Mouse (Mus musculus) hindlimb bud, embryonic 11.5 days (tissue): ENCODE data around the gene Ssh2.

Experiments
- DNase-seq: peaks from one replicate; pipeline ENCODE4 v3.0.0-alpha.2; 2012; ENCODE audit warnings: low read depth, low spot score; ENCODE audit errors: extremely low spot score

Gene Ssh2

DNA sequence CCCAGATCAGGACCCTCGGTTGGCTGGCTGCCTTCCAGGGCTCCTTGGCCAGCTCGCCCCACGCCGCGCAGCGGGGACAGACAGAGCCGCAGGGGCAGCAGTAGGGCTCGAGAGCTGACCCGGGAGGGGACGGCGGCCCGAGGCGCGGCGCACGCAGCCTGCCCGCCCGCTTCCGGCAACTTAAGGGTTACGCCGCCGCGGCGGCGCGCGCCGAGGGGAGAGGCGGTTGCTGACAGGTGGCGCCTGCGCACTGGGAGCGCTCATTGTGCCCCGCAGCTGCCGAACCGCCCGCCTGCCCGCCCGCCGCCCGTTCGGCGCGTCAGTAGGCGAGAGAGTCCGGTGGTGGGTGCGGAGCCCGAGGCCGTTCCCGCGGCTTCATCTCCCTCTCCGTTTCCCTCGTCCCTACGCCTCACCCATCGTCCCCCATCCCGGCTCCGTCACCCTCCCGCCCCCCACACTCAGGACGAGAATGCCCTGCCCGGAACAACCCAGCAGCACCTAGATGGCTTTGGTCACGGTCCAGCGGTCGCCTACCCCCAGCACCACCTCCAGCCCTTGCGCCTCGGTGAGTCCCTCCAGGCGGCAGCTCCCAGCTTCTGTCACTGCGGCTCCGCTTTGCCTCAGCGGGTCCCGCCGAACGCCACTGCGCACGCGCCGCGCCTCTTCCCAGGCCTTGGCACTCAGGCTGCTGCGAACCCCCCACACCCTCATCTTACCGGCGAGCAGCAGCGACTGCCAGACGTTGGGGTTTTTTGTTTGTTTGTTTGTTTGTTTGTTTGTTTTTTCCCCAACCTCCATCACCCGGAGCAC lies at the start of gene Ssh2:
Gene Ssh2 (plus strand): TSS at position 337 of the 810 bp plus-strand sequence.
- peak; percentile 46 for DNase-seq

DNA sequence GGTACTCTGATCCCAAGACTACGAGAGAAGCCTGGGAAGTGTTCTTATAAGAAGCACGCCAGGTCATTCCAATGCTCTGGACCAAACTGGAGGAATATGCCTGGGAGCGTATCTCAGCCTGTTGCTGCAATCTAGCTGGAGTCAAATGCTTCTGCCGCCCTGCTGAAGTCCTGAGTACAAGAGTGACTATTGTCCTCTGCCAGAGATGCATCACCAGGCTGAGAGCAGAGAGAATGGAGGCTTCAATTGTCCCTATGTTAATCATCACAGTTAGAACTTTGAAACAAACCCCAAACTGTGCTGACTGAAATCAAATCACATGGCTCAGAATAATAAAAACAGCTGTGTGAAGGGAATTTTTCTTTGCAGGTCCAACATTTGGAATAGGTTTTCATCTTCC lies 42.4 kb upstream of the Ssh2 start:
- DNase-seq: no peak

DNA sequence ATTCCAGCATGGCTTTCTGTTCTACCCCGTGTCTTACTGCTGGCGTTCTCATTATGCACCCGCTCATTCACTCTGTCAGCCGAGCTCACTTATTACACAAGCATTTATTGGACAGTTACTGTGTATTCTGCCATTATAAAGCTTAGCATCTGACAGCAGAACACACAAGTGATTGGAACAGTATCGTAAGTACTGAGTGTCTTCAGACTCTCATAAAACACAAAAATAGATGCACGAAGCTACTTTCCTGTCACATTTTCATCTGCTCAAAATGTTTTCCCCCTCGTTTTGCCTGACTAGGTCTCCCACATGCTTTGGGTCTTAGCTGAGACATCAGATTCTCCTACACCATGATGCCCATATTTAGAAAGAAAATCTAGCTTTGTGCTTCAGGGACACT lies 41.6 kb upstream of the Ssh2 start:
- DNase-seq: no peak

DNA sequence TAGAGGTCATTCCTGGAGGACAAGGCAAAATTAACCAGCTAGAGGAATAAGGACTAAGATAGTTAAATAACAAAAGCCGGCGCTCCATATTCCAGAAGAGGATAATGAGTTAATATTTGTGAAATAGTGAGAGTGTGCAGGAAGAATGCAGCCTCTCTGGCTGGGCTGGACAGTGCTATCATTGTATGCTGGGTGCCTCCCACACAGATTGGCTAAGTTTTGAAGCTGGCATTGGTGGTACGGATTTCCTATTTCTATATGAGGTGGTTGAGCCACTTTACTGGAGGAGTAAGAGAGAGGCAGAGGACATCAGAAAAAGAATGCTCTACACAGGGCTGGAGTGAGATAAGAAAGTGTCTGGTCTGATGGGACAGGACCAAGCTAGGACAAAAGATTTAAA lies 36.3 kb upstream of the Ssh2 start:
- DNase-seq: no peak

DNA sequence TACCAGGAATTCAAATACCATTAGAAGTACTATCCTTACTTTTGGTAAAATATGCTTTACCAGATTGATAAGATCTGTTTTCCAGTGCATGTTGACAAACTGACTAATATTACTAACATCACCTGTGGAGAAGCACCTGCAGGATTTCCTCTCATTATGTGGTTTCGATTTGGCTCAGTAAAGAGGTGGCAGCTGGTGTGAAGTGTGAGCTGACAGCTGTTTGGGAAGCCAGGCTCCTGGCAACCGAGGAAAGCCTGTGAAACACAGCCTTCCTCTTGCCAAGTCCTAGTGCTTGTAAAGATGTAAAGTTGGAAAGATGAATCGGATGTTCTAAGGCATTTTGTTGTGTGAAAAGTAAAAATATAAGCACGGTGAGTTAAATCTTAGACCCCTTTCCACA lies 35.2 kb upstream of the Ssh2 start:
- peak; percentile 10 for DNase-seq

DNA sequence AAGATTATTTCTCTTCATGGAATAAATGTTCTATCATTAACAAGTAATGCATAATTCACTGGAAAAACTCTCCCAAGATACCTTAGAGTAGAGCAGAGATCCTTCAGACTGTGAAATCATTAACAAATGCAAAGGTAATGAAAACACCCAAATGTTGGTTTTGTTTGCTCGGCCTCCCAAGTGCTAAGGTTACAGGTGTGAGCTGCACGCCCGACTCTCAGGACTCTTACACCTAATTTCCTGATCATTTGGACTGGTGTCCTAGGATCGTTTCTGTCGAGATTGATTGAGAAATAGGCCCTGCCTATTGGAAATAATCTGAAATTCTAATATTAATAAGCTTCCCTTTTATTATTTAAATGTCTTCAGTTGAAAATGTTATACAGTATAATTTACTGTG lies 34.6 kb upstream of the Ssh2 start:
- no peak for DNase-seq

GRCm38 (mm10) chr11:77182041-77182440 lies 34.0 kb upstream of the Ssh2 start:
- DNase-seq: no peak

DNA sequence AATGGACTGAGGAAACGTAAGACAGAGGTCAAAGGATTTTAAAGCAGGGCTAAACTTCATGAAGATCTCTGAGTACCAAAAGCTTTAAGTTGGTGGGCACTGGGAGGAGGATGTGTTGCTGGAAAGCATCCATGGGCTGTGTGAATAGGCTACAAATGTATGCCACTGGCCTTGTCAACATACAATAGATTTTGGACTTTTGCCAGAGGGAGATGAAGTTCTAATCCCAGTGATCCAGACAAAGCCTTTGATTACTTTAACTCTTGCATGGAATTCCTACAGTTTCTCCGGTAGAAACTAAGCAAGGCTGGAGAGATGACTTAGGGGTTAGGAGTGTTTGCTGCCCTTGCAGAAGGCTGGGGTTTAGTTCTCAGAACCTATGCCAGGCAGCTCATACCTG lies 33.5 kb upstream of the Ssh2 start:
- DNase-seq: no peak

DNA sequence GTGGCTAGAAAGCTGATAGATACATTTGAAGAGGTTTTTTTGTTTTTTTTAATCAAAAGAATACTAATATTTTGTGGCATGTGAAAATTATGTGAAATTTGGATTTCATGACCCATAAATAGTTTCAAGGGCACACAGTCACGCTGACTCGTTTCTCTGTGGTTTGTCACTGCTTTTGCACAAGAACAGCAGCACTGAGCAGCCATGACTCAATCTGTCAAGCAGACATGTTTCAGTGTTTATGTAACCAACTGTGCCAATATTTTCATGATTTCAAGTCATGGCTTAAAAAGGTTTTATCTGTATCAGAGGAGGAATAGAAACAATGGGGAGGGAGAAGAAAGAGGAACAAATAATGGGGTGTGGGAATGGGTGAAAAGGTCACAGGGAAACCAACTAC lies 31.2 kb upstream of the Ssh2 start:
- DNase-seq: no peak

DNA sequence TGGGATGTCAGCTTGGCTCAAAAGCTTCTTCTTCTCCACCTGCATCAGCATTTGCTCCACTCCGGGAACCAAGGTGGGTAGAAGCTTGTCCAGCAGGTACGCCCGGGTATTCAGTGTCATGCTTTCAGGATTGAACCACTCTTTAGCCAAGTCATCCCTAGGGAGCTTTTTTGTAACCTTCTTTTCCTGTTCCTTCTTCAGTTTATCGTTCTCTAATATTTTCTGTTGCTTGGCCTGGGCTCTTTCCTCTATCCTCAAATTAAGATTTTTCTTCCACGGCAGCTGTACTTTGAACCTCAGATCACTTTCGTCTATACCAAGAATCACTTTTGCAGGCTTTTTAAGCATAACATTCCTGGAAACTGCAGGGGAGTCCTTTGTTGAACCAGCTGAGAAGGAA lies 27.2 kb upstream of the Ssh2 start, which contains the start of gene Efcab5:
Gene Efcab5 (minus strand): TSS at position 101 of the 400 bp plus-strand sequence.
- no peak for DNase-seq

- DNase-seq: no peak
Observed at GRCm38 (mm10) chr11:77193410-77193809, 22.7 kb upstream of the Ssh2 start.

GRCm38 (mm10) chr11:77193941-77194553 lies 22.0 kb upstream of the Ssh2 start:
- DNase-seq: peak; percentile 31

- DNase-seq: no peak
Observed at GRCm38 (mm10) chr11:77194762-77195161, 21.3 kb upstream of the Ssh2 start.

DNA sequence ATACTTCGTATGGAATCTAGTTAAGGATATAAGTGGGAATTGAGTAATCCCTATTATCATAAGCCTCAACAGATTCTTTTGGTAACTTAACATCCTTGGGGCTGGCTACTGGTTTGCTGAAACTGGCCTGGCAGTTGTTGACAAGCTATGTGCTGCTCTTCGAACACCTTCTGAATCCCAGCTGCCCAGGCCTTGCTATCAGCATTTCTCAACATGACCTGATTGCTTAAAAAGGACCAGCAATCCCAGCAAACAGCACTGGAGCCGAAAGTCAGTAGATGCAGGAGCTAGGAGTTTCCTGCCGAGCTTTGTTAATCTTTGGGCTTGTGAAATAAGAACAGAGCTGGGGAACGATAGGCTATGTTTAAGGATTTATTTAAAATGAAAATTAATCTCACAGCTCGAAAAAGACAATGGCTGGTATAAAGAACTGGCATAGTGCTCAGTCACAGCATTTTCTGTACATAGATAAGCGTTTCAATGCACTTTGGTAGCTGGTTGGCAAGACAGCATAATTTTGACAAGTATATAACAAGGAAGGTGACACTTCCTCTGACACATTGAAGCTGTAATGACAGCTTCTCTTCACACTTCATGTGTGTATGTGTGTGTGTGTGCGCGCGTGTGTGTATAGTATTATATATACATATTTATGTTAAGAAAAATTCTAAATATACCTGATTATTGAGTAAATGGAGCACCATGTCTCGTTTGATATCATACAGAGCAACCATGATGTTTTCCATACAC lies 20.6 kb upstream of the Ssh2 start:
- no peak for DNase-seq

GRCm38 (mm10) chr11:77196181-77197143 lies 19.6 kb upstream of the Ssh2 start:
- DNase-seq: no peak

DNA sequence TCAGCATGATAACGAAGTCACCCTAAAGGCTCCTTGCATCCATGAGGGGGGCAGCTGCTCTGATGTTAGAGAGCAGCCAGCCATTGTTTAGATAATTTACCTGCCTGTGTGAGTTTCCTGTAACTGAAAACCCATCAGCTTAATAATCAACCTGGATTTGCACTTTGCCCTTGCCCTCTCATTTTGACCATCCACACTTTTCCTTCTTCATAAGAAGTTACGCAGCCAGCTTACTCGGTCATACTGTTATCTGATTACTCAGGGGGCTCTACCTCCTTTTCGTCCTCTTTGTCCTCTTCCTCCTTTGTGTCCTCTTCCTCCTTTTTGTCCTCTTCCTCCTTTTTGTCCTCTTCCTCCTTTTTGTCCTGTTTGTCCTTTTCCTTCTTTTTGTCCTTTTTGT lies 16.5 kb upstream of the Ssh2 start:
- DNase-seq: no peak

- DNase-seq: no peak
Observed at GRCm38 (mm10) chr11:77200703-77201102, 15.4 kb upstream of the Ssh2 start.

GRCm38 (mm10) chr11:77214142-77214692 lies 1.9 kb upstream of the Ssh2 start:
- no peak for DNase-seq

DNA sequence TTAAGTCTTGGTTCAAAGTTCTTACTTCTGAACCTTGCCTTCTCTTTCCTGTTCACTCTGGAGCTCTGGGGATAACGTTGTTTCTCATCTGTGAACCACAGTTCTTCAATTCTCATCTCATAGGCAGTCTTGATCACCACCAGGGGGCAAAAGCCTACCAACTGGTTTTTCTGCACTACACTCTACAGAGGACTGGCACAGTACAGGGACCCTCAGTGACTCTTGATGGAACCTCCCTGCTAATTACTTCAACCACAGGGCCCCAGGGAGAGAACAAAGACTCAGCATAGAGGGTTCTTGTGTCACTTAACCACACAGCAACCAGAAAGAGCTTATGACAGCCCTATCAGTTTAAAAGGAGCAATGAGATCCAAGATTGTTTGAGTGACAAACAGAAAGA lies 1.3 kb upstream of the Ssh2 start:
- no peak for DNase-seq

DNA sequence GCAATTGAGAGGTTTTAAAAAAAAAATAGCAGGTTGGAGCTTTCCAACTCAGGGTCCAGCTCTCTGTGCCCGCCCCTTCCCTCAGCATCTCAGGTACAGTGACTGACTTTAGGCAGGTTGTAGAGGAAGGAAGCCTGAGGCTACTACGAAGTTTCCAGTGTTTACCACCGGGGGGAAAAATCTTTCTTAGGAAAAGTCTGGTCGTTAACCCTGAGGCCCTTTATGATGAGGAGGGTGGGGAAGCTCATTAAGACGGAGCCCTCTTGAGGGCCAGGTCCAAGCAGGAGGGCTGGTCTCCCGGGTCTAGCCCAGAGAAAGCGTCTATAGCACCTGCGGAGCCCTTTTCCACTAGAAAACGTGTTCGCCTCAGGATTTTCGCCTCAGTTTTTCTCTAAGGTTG lies 604 bp upstream of the Ssh2 start:
- no peak for DNase-seq

- DNase-seq: no peak
Observed at GRCm38 (mm10) chr11:77216761-77217130, 659 bp downstream of the Ssh2 start.
